Mouse (Mus musculus): ENCODE measurements around the gene Rpl37a.

DNA sequence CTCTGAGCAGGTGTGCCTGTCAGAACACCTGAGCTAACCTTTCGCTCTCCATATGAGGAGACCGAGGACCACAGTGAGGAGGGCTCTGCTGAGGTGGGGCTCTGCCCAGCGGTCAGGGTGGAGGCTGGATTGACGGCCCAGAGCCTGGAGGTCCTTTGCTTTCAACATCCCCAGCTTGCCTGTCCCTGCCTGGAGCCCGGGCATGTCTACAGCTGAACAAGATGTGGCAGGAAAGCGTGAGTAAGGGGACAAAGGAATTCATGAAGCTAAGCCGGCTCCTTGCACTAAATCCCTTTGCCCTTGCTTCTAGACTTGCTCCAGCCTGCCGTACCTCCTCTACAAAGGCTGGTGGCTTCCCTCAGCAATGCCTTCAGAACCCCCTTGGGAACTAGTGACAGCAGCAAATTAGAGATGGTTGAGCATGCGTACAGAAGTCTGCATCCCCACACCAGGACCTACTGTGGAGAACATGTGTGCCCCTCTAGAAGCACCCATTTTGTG is 22.2 kb downstream of the Rpl37a start:
- TF ChIP-seq CTCF (IDR thresholded peaks at IDR 0.05; ENCODE audit: insufficient read depth, low read depth, low read length) (no peak), POLR2A (IDR thresholded peaks at IDR 0.05; ENCODE audit: insufficient read depth, low read depth, low read length) (no peak)
